Mouse (Mus musculus) heart, adult 8-10 months (tissue): ENCODE data around the gene Tlr12. TPM values are rescaled to one million over a fixed set of nuclear protein-coding genes. Genes with fewer than 3 reads are reported as not detected.
"Not testable (repeated sequence)": the region's sequence is repeated elsewhere in the genome, so short reads cannot be mapped to it uniquely, and the experiment has no call there.

Experiments used
- DNase-seq: peaks from one replicate; pipeline ENCODE4 v3.0.0; 2022; ENCODE audit warnings: low spot score
- total RNA-seq, 4 experiments: library from RNA; stranded (reverse); gene quantifications; 2 replicates each; pipeline ENCODE4 v1.2.4; 2022

The Tlr12 gene
- total RNA-seq, 4 experiments from 2014 or later: 0.28 to 0.29 TPM; not detected in 2

DNA sequence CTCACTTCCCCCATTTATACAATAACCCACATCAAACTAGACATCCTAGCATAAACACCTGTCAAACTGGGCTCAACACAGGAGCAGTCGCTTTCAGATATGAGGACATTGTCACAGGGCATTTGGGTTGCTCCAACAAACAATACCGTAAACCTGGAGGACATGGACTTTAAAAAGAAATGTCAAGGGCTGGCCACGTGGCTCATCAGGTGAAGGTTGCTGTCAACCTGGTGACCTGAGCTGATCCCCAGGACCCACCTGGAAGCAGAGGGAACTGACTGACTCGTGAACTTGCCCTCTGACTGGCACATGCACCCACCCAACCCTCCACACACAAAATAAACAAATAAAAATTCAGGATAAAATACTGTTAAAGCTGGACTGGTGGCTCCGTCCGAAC is 2.2 kb upstream of the Tlr12 start:
- DNase-seq: no peak

DNA sequence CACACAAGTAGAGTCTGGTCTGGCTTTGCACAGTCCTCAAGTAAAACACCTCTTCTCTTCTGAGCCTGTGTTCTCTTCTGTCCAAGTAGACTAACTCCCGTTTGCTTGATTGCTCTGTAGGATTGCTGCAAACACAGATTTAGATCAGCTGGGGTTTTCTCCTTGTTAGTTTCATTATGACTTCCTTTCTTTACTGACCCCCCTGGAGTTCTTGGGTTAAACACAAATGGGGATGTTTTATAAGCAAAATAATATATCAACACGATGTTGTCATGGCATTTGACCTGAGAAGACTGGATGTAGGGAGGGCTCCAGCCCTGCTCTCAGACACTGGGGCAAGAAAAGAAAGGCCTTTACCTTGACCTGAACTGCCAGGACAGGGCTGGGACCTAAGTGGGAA is 544 bp upstream of the Tlr12 start:
- DNase-seq: no peak

DNA sequence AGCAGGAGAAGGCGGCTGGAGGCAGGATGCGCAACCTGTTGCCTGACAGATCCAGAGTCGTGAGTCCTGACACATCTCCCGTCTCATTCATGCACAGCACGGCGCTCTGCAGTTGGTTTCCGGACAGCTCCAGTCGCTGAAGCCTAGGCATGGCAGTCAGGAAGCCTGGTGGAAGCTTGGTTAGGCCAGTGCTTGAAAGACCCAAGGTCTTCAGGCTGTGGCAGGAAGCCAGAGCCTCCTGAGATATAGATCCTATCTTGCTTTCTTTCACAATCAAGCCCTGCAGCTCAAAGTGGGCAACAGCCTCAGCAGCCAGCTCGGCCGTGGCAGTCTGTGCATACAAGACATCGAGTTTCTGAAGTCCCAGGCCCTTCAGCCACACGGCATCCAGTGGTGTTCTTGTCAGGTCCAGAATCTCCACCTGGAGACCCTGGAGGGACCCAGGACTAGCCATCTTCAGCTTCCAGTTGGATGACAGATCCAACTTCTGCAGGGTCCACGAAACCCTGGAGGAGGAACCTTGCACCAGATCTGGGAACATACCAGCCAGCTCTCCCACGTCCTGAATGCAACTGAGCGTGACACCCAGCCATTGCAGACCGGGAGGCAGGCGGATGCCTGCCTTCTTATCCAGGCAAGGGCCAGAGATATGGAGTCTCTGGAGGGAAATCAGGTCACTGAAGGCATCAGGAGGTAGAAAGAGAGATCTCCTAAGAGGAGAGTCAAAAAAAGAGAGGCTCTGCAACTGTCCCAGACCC is 877 bp downstream of the Tlr12 start:
- no peak for DNase-seq

DNA sequence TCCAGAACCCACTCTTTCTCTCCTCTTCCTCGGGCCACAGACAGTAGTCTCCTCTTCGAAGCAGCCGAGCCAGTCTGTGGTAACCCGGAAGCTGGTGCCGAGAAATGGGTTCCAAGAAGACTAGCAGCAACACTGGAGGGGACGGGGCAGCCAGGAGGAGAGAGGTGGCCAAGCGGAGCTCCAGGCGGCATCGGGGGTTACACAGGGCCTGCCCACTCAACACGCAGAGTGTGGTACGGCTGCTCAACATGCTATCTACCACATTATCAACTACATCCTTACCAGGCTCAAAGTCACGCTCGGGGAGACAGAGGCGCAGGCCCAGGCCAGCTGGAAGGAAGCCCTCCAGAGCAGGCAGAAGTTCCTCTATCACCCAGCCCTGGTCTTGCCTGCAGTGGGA is 2.7 kb downstream of the Tlr12 start:
- no peak for DNase-seq

DNA sequence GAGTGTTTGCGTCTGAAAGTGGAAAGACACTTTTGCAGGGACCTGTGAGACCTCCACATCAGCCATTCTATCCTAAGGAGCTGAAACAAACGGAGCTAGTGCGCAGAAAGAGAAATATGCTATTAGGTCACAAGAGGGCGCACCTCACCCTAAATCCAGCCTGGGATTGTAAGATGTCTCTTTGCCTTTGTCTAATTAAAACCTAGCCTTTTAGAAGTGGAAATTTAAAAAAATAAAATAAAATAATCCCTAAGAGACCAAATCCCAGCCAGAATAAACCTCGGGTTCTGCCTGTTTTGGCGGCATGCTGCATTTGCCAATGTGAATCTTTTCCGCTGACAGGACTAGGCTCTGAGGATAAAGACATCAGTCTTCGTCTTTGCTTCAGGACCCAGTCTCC is 5.1 kb downstream of the Tlr12 start:
- DNase-seq: peak; percentile 35

DNA sequence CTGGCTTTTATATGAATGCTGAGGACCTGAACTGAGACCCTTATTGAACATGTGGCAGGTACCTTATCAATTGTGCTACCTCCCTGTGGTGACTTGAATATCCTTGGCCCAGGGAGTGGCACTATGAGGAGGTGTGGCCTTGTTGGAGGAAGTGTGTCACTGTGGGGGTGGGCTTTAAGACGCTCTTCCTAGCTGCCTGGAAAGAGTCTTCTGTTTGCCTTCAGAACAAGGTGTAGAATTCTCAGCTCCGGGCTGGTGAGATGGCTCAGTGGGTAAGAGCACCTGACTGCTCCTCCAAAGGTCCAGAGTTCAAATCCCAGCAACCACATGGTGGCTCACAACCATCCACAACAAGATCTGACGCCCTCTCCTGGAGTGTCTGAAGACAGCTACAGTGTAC is 6.7 kb downstream of the Tlr12 start:
- not testable (repeated sequence) for DNase-seq

DNA sequence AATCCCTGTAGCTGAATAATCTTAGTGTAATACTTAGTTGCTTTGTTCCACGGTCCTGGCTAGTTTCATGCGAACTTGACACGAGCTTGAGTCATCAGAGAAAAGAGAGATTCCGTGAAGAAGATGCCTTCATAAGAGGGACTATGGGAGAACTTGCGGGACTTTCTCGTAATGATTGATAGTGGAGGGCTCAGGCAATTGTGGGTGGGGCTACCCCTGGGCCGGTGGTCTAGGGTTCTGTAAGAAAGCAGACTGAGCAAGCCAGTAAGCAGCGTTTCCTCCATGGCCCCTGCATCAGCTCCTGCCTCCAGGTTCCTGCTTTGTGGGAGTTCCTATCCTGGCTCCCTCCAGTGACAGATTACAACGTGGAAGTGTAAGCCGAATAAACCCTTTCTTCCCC is 7.7 kb downstream of the Tlr12 start:
- DNase-seq: no peak

DNA sequence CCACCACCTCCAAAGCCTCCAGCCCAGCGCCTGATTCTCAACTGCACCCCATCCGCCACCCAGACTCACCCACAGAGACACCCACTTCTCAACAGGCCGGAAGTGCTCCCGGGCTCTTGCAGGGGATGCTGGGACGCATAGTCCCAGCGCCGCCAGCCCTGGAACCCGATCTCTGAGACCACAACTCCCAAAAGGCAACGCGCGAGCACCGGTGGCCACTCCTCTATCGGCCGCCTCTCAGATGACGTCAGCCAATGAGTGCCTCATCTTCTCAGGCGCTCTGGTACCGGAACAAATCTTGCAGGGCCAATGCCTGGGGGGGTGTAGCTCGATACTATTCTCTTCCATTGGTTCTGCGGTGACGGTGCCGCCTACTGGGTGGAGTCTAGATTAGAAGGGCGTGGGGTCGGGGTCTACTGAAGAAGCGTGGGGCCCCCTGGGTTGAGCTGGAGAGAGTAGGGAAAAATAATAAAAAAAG is 8.5 kb downstream of the Tlr12 start, which contains the start of gene Zscan20:
Gene Zscan20, minus strand, starts transcription at position 174 of the 478 bp plus-strand sequence.
- DNase-seq: peak; percentile 96

DNA sequence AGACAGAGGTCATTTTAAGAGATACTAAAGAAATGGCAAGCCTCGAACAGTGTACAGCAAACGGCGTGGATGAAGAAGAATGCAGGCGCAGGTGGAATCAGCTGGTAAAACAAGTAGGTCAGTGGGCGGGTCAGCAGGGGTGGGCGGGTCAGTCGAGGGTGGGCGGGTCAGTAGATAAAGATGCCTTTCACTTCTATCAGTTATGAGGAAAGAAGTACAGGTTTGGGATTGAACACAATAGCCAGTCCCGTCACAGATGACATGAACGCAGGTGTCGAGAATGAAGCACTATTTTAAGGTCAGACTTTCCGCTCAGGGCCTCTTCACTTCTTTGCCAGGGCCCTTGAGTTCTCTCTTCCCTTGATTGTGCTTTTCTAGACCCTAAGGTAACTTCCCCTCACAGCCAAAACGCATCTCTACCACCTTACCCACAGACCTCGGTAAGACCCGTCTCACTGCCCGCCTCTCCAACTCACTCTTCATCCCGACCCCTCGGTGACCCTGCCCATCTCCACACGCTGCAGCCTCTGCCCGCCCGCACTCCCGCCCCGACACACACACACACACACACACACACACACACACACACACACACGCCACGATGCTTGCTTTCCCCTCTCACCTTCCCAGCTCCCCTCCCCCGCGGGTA is 9.0 kb downstream of the Tlr12 start:
- DNase-seq: no peak

DNA sequence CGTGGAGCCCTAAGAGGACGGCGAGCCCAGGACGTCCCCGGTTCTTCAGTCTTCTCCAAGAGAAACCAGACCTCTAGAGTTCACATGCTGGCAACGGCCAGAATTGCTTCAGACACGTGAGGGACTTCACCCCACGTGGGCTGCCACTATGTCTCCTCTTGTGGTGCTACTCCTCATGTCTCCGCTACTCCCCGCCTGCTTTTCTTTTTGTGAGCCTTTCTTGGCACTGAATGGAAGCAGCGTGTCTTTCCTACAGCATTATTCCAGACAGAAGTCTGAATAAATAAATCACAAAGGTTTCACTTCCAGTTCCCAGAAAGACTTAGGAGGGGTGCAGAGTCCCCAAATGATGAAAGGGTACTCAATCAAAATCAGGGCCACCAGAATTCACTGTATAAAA is 10.8 kb downstream of the Tlr12 start:
- DNase-seq: no peak

DNA sequence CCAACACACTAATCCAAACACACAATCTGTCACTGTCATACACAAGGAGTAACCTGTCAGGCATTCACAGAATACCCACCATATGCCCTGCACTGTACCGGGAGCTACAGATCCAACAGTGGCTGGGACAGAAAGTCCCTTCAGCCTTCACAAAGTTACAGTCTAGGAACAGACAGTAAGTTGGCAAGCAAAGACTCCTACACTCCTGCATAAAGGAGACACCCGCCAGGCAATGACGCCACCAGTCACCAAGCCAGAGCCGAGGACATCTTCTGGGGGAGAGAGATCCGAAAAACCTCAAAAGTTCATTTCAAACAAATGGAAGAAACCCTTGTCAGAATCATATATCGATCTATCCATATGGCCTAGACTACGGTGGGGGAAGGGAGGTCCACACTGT is 11.8 kb downstream of the Tlr12 start:
- DNase-seq: no peak

DNA sequence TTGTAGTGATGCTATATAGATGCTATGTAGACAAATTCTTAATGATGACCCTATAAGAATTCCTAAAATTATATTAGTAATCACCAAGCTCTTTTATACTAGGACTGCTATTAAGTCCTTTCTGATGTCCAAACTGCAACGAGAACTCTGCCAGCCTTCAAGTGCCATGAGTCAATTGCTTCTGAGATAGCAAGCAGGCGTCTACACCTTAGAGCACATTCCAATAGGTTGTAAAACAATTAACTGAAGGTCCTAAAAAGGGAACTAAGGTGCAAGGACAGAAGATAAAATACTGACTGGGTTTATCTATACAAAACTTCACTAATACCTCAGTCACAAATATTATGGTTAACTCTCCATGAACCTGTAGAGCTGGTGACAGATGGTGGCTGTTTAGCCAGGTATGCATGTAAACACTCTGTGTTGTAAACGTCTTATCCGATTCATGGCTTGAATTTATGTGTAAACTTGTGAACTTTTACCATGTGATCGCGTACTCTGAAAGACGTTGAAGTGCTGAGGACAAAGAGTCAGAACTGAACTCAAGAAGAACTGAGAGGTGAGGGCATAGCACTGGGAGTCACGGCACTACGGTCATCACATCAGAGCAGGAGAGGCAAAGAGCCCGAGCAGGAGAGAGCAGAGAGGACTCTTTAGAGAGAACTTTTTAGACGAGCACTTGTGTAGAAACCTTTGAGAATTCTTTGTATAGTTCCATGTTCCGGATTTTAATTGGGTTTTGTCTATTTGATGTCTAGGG is 20.4 kb downstream of the Tlr12 start:
- no peak for DNase-seq

DNA sequence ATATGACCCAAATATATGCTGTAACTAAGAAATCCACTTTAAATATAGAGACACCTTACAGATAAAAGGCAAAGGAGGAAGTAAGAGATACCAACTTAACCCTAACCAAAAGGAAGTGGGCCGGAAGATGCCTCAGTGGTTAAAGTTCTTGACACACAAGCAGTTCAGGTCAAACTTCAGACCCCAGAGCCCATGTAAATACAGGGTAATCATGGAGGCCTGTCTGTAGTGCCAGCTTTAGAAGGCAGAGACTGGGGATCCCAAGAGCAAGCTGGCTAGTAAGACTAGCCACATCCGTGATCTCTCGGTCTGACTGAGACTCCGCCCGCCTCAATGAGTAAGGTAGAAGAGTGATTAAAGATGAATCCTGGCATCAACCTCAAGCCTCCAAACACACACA is 24.4 kb downstream of the Tlr12 start:
- no peak for DNase-seq

DNA sequence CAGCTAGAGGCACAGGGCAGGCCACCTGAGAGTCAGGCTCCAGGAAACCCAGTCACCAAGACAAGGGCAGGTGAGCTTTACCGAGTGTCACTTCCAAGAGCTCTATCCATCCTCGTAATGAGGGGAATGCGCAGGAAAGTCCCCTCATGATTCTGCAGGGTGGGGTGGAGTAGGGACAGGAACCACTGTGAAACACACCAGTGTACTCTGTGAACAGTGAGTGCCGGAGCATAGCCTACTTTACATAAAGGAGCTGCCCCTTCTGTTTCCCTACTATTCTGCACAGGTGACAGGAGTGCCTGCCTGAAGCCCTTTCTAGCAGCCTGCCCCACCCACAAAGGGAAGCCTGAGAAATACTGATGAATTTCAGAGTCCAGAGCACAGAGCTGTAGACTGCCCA is 25.1 kb downstream of the Tlr12 start:
- DNase-seq: no peak

DNA sequence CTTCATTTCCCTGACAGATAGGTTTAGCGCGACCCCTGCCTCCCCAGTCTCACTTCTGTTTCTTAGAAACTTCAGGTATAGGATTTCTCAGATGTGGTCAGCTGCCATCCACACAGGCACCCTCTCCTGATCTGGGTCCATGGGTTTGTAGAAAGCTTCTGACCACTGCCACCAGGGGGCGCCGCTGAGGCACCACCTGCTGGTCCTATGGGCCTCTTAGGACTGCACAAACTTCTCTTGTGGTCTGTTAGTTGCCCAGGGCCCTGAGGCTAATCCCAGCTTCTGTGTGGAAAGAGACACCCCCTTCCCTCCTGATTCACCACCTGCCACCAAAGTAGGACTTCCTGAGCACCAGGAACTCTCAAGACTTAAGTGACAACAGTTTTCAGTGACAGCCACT is 39.2 kb downstream of the Tlr12 start:
- no peak for DNase-seq

DNA sequence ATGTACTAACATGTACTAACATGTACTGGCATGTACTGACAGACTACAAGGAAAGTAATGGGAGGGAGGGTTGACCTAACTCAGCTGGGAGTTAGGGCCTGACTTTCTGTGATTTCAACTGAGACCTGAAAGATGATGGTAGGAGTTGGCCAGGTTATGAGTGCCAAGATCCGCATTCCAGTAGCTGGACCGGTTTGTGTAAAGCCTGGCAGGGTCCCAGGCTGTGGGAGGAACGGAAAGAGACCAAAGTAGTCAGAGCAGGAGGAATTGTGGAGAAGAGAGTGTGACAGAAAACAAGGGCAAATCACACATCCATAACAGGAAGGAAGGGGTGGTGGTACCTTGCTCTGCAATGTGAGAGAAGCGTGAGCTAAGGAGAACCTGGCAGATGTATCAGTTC is 42.6 kb downstream of the Tlr12 start:
- DNase-seq: no peak

Other genes starting within 250 kb of the Tlr12 start
- 1 to 10 TPM; 5.2 to 9.1 (median 7.8) TPM for gene Zscan20, start 8.5 kb downstream of the Tlr12 start, total RNA-seq
- gene Phc2, start 36.1 kb upstream of the Tlr12 start, total RNA-seq: 10 to 100 TPM; 26.8 to 38.7 (median 30.2) TPM
- under 1 TPM in 2 of 4 experiments, not detected in 2; 0.09 to 0.11 TPM for gene A3galt2, start 136.7 kb upstream of the Tlr12 start, total RNA-seq
- gene Zfp362, start 187.4 kb upstream of the Tlr12 start, total RNA-seq: 10 to 100 TPM; 10.1 to 13.3 (median 12.3) TPM